Comparison of ENCODE assay signal across 23 mouse cellular contexts in genomic region chr7:65909343-65910127, GRCm38 (mm10). TPM values are rescaled to one million over a fixed set of nuclear protein-coding genes. Genes with fewer than 3 reads are reported as not detected.
DNase-seq lines count a peak whose midpoint lies in the region; ATAC-seq and TF ChIP-seq lines count a peak whose summit lies in the region.
"Had no signal": no experiment of that assay in that cellular context is flagged by ENCODE, and none has a peak within 500 bp of the region (broad histone marks: within the 10 kb centered on the region; RNA-seq: fewer than 3 reads in every experiment).

No protein-coding gene starts in this region.

- TF ChIP-seq CTCF in kidney, adult 2 months (conservative IDR thresholded peaks at IDR 0.05; ENCODE audit: insufficient read depth, insufficient read length, low read depth, low read length): no peak
- no peak for TF ChIP-seq CTCF in stomach, postnatal 0 days (IDR thresholded peaks at IDR 0.05; ENCODE audit: low read depth)

- no peaks in the 10 kb centered on the region for H3K9me3 ChIP-seq in stomach, embryonic 16.5 days (replicated peaks; ENCODE audit: control insufficient read depth, low read length)
- H3K9me3 ChIP-seq in stomach, postnatal 0 days (ENCODE audit: control insufficient read depth, low read length): no peaks in the 10 kb centered on the region
- no peaks in the 10 kb centered on the region for H3K9me3 ChIP-seq in forebrain, embryonic 16.5 days (ENCODE audit: control insufficient read depth, low read length)
- H3K9me3 ChIP-seq: embryonic facial prominence, embryonic 12.5 days; forebrain, embryonic 13.5 days; G1E; limb, embryonic 15.5 days; midbrain, embryonic 13.5 days; neural tube, embryonic 12.5 days had no signal

- H3K36me3 ChIP-seq in kidney, adult 2 months (ENCODE audit: control insufficient read depth, insufficient read depth, low read length): no peaks in the 10 kb centered on the region
- H3K36me3 ChIP-seq in stomach, embryonic 16.5 days (ENCODE audit: control insufficient read depth, insufficient read depth, low read length): no peaks in the 10 kb centered on the region
- H3K36me3 ChIP-seq in stomach, postnatal 0 days (ENCODE audit: control insufficient read depth, insufficient read depth, low read length): no peaks in the 10 kb centered on the region
- H3K36me3 ChIP-seq in forebrain, embryonic 16.5 days (ENCODE audit: control insufficient read depth, insufficient read depth): no peaks in the 10 kb centered on the region
- H3K36me3 ChIP-seq: embryonic facial prominence, embryonic 12.5 days; G1E; limb, embryonic 15.5 days; midbrain, embryonic 13.5 days; neural tube, embryonic 12.5 days had no signal

- no peak overlapping the region for H3K9ac ChIP-seq in stomach, embryonic 16.5 days (ENCODE audit: low read length)
- no peak overlapping the region for H3K9ac ChIP-seq in stomach, postnatal 0 days (ENCODE audit: low read length)
- H3K9ac ChIP-seq in forebrain, embryonic 16.5 days (replicated peaks; ENCODE audit: low read depth, low read length): no peak overlapping the region
- H3K9ac ChIP-seq: embryonic facial prominence, embryonic 12.5 days; forebrain, embryonic 13.5 days; hindbrain, embryonic 14.5 days; limb, embryonic 15.5 days; midbrain, embryonic 13.5 days; neural tube, embryonic 12.5 days had no signal

- WGBS in kidney, adult 2 months: 67% methylated on average over 12 of the region's 12 CpGs
- WGBS in stomach, embryonic 16.5 days: 60% methylated on average over 12 of the region's 12 CpGs
- WGBS in stomach, postnatal 0 days: 58% methylated on average over 12 of the region's 12 CpGs
- WGBS in forebrain, embryonic 16.5 days: 92% methylated on average over 12 of the region's 12 CpGs

- no peaks in the 10 kb centered on the region for H3K4me1 ChIP-seq in kidney, adult 2 months (ENCODE audit: control insufficient read depth, insufficient read depth, low read length)
- peaks cover 6% of the 10 kb centered on the region for H3K4me1 ChIP-seq in stomach, embryonic 16.5 days (ENCODE audit: control insufficient read depth, insufficient read depth, low read length)
- H3K4me1 ChIP-seq in stomach, postnatal 0 days (replicated peaks; ENCODE audit: control insufficient read depth, insufficient read depth): no peaks in the 10 kb centered on the region
- no peaks in the 10 kb centered on the region for H3K4me1 ChIP-seq in forebrain, embryonic 16.5 days (replicated peaks; ENCODE audit: control insufficient read depth, insufficient read depth, low read length)
- H3K4me1 ChIP-seq: midbrain, embryonic 13.5 days; neural tube, embryonic 12.5 days had no signal

- no peaks in the 10 kb centered on the region for H3K27me3 ChIP-seq in kidney, adult 2 months (replicated peaks; ENCODE audit: control insufficient read depth, insufficient read depth, low read length)
- H3K27me3 ChIP-seq in stomach, embryonic 16.5 days (ENCODE audit: control insufficient read depth, insufficient read depth, low read length): no peaks in the 10 kb centered on the region
- H3K27me3 ChIP-seq in stomach, postnatal 0 days (ENCODE audit: control insufficient read depth, insufficient read depth, low read length): no peaks in the 10 kb centered on the region
- H3K27me3 ChIP-seq in forebrain, embryonic 16.5 days (replicated peaks; ENCODE audit: control insufficient read depth, insufficient read depth, low read length): no peaks in the 10 kb centered on the region
- H3K27me3 ChIP-seq: embryonic facial prominence, embryonic 12.5 days; forebrain, embryonic 13.5 days; limb, embryonic 15.5 days; midbrain, embryonic 13.5 days; neural tube, embryonic 12.5 days had no signal

- no peak for TF ChIP-seq EP300 in stomach, postnatal 0 days (optimal IDR thresholded peaks at IDR 0.05)

- no peak overlapping the region for H3K4me3 ChIP-seq in kidney, adult 2 months (ENCODE audit: insufficient read depth, low read depth, low read length)
- no peak overlapping the region for H3K4me3 ChIP-seq in stomach, embryonic 16.5 days (replicated peaks; ENCODE audit: low read length)
- no peak overlapping the region for H3K4me3 ChIP-seq in stomach, postnatal 0 days (ENCODE audit: low read depth, low read length)
- H3K4me3 ChIP-seq in forebrain, embryonic 16.5 days (replicated peaks; ENCODE audit: low read length): no peak overlapping the region
- H3K4me3 ChIP-seq: embryonic facial prominence, embryonic 12.5 days; erythroblast, embryonic 14.5 days; forebrain, embryonic 13.5 days; limb, embryonic 15.5 days; midbrain, embryonic 13.5 days; neural tube, embryonic 12.5 days had no signal

- no peak overlapping the region for H3K27ac ChIP-seq in kidney, adult 2 months (ENCODE audit: insufficient read depth, low read depth, low read length)
- no peak overlapping the region for H3K27ac ChIP-seq in stomach, embryonic 16.5 days (ENCODE audit: low read length)
- H3K27ac ChIP-seq in stomach, postnatal 0 days (replicated peaks): no peak overlapping the region
- no peak overlapping the region for H3K27ac ChIP-seq in forebrain, embryonic 16.5 days (ENCODE audit: low read length)
- H3K27ac ChIP-seq: embryonic facial prominence, embryonic 12.5 days; forebrain, embryonic 13.5 days; hindbrain, embryonic 14.5 days; kidney, postnatal 0 days; limb, embryonic 15.5 days; midbrain, embryonic 13.5 days; neural tube, embryonic 12.5 days had no signal

- TF ChIP-seq POLR2A in kidney, adult 2 months (IDR thresholded peaks at IDR 0.05; ENCODE audit: low read depth, low read length): no peak

- no peak overlapping the region for H3K4me2 ChIP-seq in stomach, embryonic 16.5 days (ENCODE audit: low read depth, low read length)
- no peak overlapping the region for H3K4me2 ChIP-seq in stomach, postnatal 0 days (replicated peaks; ENCODE audit: low read depth)
- no peak overlapping the region for H3K4me2 ChIP-seq in forebrain, embryonic 16.5 days (ENCODE audit: low read length)
- H3K4me2 ChIP-seq: embryonic facial prominence, embryonic 12.5 days; forebrain, embryonic 13.5 days; hindbrain, embryonic 14.5 days; limb, embryonic 15.5 days; midbrain, embryonic 13.5 days; neural tube, embryonic 12.5 days had no signal

- DNase-seq in adrenal gland, postnatal 10 days: peak; percentile 28
- no peak for DNase-seq in adrenal gland, postnatal 4 days (ENCODE audit: low spot score in 2 of 2)
- DNase-seq in kidney, adult 2 months: peak; percentile 11
- DNase-seq in kidney, postnatal 25 days: no peak
- no peak for DNase-seq in stomach, postnatal 0 days (ENCODE audit: low spot score)
- DNase-seq in layer of hippocampus, postnatal 36 days: no peak
- DNase-seq: cerebellum, adult 8-10 months; gastrocnemius, postnatal 36 days; kidney, adult 11 months; lung, adult 2 months; thymus, postnatal 36 days had no signal

- ATAC-seq in stomach, embryonic 16.5 days (ENCODE audit: insufficient read depth, low FRiP score): peak; percentile 37; the same call in 1 of the 2 replicates
- no peak for ATAC-seq in stomach, postnatal 0 days (ENCODE audit: low FRiP score, low TSS enrichment)
- no peak for ATAC-seq in forebrain, embryonic 16.5 days
- ATAC-seq: activated CD4-positive, CD25-positive, alpha-beta regulatory T cell, adult 4 months; forebrain, embryonic 13.5 days; midbrain, embryonic 13.5 days had no signal

RNA-seq across cellular contexts. Expression of gene Pcsk6, which starts 48.0 kb away (rescaled TPM):
- total RNA-seq in adrenal gland, postnatal 10 days (2021): 10 to 100 TPM; 33.7 to 39.1 TPM
- total RNA-seq in adrenal gland, postnatal 4 days (2021): 10 to 100 TPM; 15.9 to 18.9 TPM
- polyA plus RNA-seq in kidney, adult 2 months (2012; rRNA removed): 25.0 and 28.3 TPM in 2 replicates
- polyA plus RNA-seq in stomach, embryonic 16.5 days (2015; fragmentation: Nextera tagmentation; extraction: Ambion mirVana): 3.7 and 4.3 TPM in 2 replicates
- polyA plus RNA-seq in stomach, postnatal 0 days (2015; fragmentation: Nextera tagmentation; extraction: Ambion mirVana): 7.0 and 12.0 TPM in 2 replicates
- polyA plus RNA-seq in forebrain, embryonic 16.5 days (2015; fragmentation: Nextera tagmentation; extraction: Ambion mirVana): 0.71 and 0.90 TPM in 2 replicates
- 10 to 100 TPM; 12.5 to 14.8 TPM for total RNA-seq in layer of hippocampus, postnatal 36 days (2021)
- polyA plus RNA-seq: activated CD4-positive, CD25-positive, alpha-beta regulatory T cell, adult 4 months; G1E had no signal

Comparison
In these comparisons a context has a peak if more than half of its experiments do, and no peak if none do; other contexts are left out.
1. DNase-seq: peak in adrenal gland, postnatal 10 days (single experiment) and kidney, adult 2 months (single experiment); none in adrenal gland, postnatal 4 days (0 of 2), kidney, postnatal 25 days (0 of 2), stomach, postnatal 0 days (single experiment) and layer of hippocampus, postnatal 36 days (0 of 2).